Mouse (Mus musculus) right cerebral cortex, postnatal 14 days (tissue): ENCODE data around the gene Gprasp2.
"Not testable (repeated sequence)": the region's sequence is repeated elsewhere in the genome, so short reads cannot be mapped to it uniquely, and the experiment has no call there.

ENCODE experiments used
- DNase-seq: peaks from one replicate; pipeline ENCODE4 v3.0.0; 2022

Gene Gprasp2

GRCm38 (mm10) chrX:135838521-135839360 is at the start of gene Gprasp2:
Gprasp2 (plus strand) TSS chrX:135839034.
- peak; percentile 59 for DNase-seq

GRCm38 (mm10) chrX:135791536-135791935 is 47.3 kb upstream of the Gprasp2 start:
- DNase-seq = no peak

- DNase-seq = no peak
Measured at GRCm38 (mm10) chrX:135792326-135792725, 46.5 kb upstream of the Gprasp2 start.

- DNase-seq = peak; percentile 56
Measured at GRCm38 (mm10) chrX:135795591-135796304, 43.1 kb upstream of the Gprasp2 start.

GRCm38 (mm10) chrX:135796305-135797211 is 42.3 kb upstream of the Gprasp2 start:
- not testable (repeated sequence) for DNase-seq

GRCm38 (mm10) chrX:135797212-135797644 is 41.6 kb upstream of the Gprasp2 start, which contains the start of gene Bhlhb9:
Bhlhb9 (plus strand) TSS chrX:135797594.
- peak; percentile 41 for DNase-seq

- DNase-seq = no peak
Measured at GRCm38 (mm10) chrX:135804149-135804548, 34.7 kb upstream of the Gprasp2 start.

GRCm38 (mm10) chrX:135805780-135806179 is 33.1 kb upstream of the Gprasp2 start:
- DNase-seq = peak; percentile 17

- not testable (repeated sequence) for DNase-seq
Measured at GRCm38 (mm10) chrX:135835896-135836295, 2.9 kb upstream of the Gprasp2 start.

GRCm38 (mm10) chrX:135837896-135838295 is 938 bp upstream of the Gprasp2 start:
- no peak for DNase-seq

- peak; percentile 36 for DNase-seq
Measured at GRCm38 (mm10) chrX:135839397-135840391, 860 bp downstream of the Gprasp2 start.

GRCm38 (mm10) chrX:135866806-135867205 is 28.0 kb downstream of the Gprasp2 start:
- not testable (repeated sequence) for DNase-seq

GRCm38 (mm10) chrX:135876679-135877078 is 37.8 kb downstream of the Gprasp2 start:
- no peak for DNase-seq

GRCm38 (mm10) chrX:135879626-135880025 is 40.8 kb downstream of the Gprasp2 start:
- DNase-seq = no peak

- DNase-seq = peak; percentile 76
Measured at GRCm38 (mm10) chrX:135885411-135886233, 46.8 kb downstream of the Gprasp2 start.

GRCm38 (mm10) chrX:135886234-135886585 is 47.4 kb downstream of the Gprasp2 start:
- peak; percentile 33 for DNase-seq
